In genomic region chr5:142690343-142690742, GRCm38 (mm10) we compare ENCODE assay signal across 26 mouse cellular contexts. TPM values are rescaled to one million over a fixed set of nuclear protein-coding genes. Genes with fewer than 3 reads are reported as not detected.
"Had no signal": no experiment of that assay in that cellular context is flagged by ENCODE, and none has a peak within 500 bp of the region (broad histone marks: within the 10 kb centered on the region; RNA-seq: fewer than 3 reads in every experiment).

No protein-coding gene starts in this region.

- ATAC-seq: hindbrain, postnatal 0 days; intestine, embryonic 16.5 days had no signal

- H3K36me3 ChIP-seq: heart, embryonic 13.5 days; heart, embryonic 15.5 days; hindbrain, embryonic 13.5 days; hindbrain, embryonic 15.5 days; limb, embryonic 10.5 days; limb, embryonic 12.5 days; liver, embryonic 13.5 days had no signal

- H3K27ac ChIP-seq: gastrocnemius, adult 2 months; heart, adult 2 months; heart, embryonic 13.5 days; heart, embryonic 15.5 days; hindbrain, embryonic 13.5 days; hindbrain, embryonic 15.5 days; hindbrain, postnatal 0 days; layer of hippocampus, adult 2 months; left cerebral cortex, adult 2 months; limb, embryonic 10.5 days; limb, embryonic 12.5 days; liver, embryonic 13.5 days had no signal

- H3K9me3 ChIP-seq: heart, embryonic 13.5 days; heart, embryonic 15.5 days; hindbrain, embryonic 13.5 days; hindbrain, embryonic 15.5 days; limb, embryonic 10.5 days; limb, embryonic 12.5 days; liver, embryonic 13.5 days had no signal

- H3K4me3 ChIP-seq: gastrocnemius, adult 2 months; heart, adult 2 months; heart, embryonic 13.5 days; heart, embryonic 15.5 days; hindbrain, embryonic 13.5 days; hindbrain, embryonic 15.5 days; layer of hippocampus, adult 2 months; left cerebral cortex, adult 2 months; limb, embryonic 10.5 days; limb, embryonic 12.5 days; liver, embryonic 13.5 days had no signal

- H3K27me3 ChIP-seq: hindbrain, embryonic 15.5 days; limb, embryonic 12.5 days had no signal

- DNase-seq: gastrocnemius, adult 2 months; gastrocnemius, postnatal 10 days; gastrocnemius, postnatal 25 days; heart, adult 11 months; heart, adult 2 months; heart, postnatal 14 days; heart, postnatal 4 days; kidney, adult 11 months; kidney, adult 2 months; kidney, postnatal 10 days; kidney, postnatal 25 days; kidney, postnatal 4 days; liver; liver, embryonic 13.5 days had no signal

- H3K9ac ChIP-seq: heart, embryonic 13.5 days; heart, embryonic 15.5 days; hindbrain, embryonic 13.5 days; hindbrain, embryonic 15.5 days; limb, embryonic 12.5 days; liver, embryonic 13.5 days had no signal

- H3K4me1 ChIP-seq: heart, embryonic 13.5 days; heart, embryonic 15.5 days; limb, embryonic 12.5 days; liver, embryonic 13.5 days had no signal

- H3K4me2 ChIP-seq: heart, embryonic 11.5 days; heart, embryonic 13.5 days; heart, embryonic 15.5 days; hindbrain, embryonic 13.5 days; hindbrain, embryonic 15.5 days; limb, embryonic 12.5 days; liver, embryonic 11.5 days; liver, embryonic 13.5 days had no signal

RNA-seq across cellular contexts. Expression of gene Slc29a4, which starts 2.0 kb away (rescaled TPM):
- total RNA-seq: gastrocnemius, adult 2 months had no signal
